Mouse (Mus musculus): ENCODE data around the gene Klrb1f.
"Not testable (repeated sequence)": the region's sequence is repeated elsewhere in the genome, so short reads cannot be mapped to it uniquely, and the experiment has no call there.

Klrb1f gene

DNA sequence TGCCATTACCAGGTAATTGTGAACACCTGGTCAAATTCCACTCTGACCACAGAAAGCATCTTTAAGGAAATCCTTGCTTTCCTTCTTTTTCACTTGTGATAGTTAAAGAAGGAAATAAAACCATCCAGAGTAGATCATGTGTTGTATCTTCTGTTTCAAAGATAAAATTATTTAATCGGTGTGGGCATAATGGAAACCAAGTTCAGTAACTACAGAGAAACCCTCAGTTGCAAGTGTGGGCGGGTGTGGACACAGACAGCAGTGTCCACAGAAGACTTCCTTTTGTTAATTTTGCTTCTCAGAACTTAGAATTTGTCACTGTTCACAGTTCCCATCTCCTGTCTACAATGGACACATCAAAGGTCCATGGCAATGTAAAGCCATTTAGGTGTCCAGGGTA, at the start of gene Klrb1f:
Gene Klrb1f, plus strand, starts transcription at position 301 of the 400 bp plus-strand sequence.
- no peak for DNase-seq (ENCODE audit: low spot score in 2 of 2)

DNA sequence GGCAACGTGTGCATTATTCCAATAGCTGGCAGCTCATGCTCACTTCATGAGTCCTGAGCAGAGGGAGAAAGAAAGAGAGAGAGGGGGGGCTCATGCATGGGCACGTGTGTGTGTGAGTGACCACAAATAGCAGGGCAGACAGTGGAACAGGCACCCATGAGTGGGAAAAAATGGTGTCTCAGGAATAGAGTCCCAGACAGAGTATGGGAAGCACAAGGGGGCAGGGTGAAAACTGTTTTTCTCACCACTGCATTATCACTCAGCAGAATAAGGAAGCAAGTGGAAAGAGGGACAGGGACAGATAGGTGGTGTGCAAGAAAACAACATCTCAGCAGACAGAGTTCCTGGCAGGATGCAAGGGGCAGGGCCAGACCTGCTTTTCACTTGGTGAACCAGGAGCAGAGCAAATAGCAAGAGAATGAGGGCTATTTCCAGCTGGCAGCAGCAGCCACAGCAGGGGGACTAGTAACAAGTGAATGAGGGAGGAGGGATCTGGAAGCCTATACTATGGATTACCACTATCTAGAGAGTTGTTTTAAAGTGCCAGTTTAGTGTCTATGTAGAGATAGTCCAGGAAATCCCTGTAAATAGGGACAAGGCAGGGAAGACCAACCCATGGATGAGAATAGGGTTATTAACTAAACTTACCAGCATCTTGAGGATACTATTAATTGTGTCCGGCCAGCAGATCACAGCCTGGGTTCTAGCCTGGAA, 49.5 kb upstream of the Klrb1f start:
- DNase-seq (ENCODE audit: low spot score in 2 of 2): no peak

DNA sequence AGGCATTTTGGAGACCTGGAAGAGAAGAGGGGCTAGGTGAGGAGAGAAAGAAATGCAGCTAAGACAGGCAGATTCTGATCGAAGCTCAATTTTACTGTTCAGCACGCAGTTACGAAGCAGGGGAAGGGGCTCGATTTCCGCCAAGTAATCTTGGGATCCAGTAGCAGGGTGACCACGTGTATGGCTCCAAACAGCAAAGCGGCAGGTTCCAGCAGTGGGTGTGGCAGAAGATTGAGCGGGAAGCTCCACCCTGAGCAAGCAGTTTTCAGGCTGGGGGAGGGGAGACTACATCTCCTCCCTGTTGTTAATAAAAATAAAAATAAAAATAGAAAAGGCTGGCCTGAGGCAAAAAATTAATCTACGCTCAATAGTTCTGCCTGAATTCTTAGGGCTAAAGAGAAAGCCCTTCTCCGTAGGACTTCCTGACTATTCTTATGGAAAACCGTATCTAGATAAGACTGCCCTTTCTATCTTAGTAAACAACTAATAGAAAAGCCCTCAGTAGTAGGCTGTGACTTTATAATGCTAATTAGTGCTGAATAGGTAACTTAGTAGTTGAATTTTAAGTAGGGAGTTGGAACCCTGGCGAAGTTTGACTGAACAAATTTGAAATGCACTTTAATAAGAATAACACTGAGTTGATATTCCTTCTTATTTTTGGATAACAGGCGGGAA, 48.8 kb upstream of the Klrb1f start:
- no peak for DNase-seq (ENCODE audit: low spot score in 2 of 2)

DNA sequence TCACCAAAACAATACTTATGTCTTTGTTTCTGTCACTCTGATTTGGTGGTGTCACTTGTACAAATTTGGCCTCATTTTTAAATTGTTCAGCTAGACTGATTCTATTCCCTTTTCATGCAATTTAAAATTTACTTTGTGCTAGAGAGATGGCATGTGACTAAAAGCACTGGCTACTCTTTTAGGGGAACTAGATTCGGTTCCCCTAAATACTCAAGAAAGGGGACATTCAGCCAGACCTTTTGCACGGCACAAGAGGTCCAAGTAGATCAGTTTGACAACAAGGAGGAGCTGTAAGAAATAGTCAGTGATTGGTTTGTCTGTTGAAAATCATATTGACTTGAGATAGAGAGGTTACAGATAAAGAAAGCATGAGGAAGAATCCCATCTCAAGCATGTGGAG, 44.3 kb upstream of the Klrb1f start:
- DNase-seq (ENCODE audit: low spot score in 2 of 2): no peak

DNA sequence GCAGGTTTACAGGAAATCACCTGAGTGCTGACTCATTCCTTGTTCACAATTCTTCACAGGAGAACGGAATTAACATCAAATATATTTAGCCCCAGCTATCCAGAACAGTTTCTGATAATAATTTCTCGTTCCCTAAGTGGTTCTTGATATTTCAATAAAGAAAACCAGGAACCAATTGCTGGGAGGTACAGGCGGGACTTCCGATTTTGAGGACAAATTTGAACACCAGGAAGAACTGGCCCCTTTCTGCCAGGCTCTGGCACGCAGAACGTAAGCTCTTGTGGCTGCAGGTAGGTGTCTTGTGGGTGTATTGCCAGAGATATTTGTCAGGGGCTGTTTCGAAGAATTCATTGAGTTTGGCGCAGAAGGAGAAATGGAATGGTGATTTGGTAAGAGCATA, 37.1 kb upstream of the Klrb1f start:
- DNase-seq (ENCODE audit: low spot score in 2 of 2): no peak

DNA sequence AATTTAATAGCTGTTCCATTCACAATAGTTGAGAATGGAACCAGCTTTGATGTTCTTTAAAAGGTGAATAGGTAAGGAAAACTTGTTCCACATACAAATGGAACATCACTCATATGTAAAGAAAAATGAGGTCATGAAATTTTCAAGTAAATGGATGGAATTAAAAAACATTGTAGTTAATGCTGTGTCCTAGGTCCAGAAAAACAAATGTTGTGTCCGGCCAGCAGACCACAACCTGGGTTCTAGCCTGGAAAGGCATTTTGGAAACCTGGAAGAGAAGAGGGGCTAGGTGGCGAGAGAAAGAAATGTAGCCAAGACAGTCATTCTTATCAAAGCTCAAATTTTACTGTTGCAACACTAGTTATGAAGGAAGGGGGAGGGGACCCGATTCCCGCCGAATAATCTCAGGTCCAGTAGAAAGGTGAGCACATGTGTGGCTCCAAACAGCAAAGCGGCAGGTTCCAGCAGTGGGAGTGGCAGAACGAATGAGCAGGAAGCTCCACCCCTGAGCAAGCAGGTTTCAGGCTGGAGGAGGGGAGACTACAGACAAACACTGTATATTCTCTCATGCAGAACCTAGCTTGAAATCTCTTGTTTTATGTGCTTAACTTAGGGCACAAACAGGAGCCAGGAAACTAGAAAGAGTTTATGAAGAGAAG, 35.7 kb upstream of the Klrb1f start:
- not testable (repeated sequence) for DNase-seq (ENCODE audit: low spot score in 2 of 2)

DNA sequence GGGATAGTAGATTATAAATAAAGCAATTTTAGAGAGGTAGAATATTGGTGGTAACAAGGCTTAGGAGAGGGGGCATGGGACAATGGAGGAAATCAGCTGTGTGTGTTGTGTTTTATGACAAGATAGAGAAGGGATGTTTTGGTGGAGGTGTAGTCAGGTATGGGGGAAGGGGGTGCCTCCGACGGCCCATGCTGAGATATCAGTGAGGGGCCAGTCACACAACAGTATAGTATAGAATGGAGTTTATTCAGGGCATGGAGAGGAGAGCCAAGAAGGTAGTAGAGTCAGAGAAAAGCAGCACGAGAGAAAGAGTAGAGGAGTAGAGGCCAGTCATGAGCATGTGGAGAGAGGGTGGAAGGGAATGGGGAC, 35.2 kb upstream of the Klrb1f start:
- DNase-seq (ENCODE audit: low spot score in 2 of 2): no peak

DNA sequence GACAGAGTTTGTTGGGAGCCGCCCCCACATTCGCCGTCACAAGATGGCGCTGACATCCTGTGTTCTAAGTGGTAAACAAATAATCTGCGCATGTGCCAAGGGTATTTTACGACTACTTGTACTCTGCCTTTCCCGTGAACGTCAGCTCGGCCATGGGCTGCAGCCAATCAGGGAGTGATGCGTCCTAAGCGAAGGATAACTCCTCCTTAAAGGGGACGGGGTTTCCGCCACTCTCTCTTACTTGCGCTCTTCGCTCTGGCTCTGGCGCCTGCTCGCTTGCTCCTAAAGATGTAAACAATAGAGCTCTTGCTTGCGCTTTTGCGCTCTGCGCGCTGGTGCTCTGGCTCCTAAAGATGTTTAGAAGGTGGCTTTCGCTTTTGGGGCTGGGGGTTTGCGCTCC, 33.7 kb upstream of the Klrb1f start:
- not testable (repeated sequence) for DNase-seq (ENCODE audit: low spot score in 2 of 2)

DNA sequence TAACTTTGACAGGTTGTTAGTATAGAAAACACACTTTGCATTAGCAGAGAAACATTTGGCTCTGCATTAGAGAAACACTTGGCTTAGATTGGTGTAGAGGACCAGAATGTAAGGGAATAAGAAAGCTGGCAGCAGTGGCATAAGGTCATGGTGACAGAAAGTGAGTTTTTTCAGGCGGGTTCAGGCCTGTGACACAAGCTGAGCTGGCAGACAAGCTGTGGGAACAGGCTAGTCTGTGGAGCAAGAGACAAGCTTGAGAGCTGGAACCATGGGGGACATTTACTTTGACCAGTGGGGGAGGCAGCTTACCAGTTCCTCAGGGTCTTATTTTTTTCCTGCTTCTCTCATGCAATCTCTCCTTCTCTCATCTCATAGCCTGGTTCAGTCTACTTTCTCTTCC, 32.7 kb upstream of the Klrb1f start:
- DNase-seq (ENCODE audit: low spot score in 2 of 2): no peak

DNA sequence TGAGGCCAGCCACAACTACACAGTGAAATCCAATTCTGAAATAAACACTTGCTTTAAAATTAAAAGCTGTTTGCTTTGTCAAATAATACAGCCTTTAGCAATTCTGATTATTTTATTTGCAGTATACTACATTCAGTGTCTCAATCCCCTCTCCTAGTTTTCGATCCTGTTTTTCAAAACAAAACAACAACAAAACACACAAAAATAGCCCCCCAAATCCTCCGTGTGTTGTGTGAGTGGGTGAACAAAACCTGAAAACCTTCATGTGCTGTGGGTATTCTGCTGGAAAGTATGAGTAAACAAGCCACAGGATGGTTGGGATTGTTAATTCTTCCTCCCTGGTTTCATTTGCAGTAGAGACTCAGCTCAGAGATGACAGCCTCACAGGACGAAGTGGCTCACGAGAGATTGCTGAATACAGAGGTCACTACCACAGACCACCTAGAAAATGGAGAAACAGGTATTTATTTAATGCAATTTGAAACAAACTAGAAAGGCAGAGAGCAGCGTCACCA, 31.9 kb upstream of the Klrb1f start:
- DNase-seq (ENCODE audit: low spot score in 2 of 2): no peak

DNA sequence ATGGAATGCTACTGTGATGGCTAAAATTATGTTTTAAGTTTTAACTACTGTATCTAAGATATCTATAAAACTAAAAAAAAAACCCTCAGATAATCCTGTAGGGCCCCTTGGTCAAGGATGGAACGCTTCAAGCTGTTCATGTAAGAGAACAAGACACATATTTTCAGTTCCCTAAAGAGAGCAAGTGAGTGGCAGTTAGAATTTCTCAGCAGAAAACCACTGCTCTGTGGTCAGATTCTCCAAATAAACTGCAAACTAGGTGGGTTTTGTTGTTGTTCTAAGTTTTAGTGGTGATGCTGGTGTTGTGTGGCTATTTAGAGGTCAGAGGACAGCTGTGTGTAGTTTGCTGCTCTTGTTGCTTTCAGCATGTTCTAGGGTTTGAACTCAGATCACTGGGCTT, 31.3 kb upstream of the Klrb1f start:
- DNase-seq (ENCODE audit: low spot score in 2 of 2): no peak

DNA sequence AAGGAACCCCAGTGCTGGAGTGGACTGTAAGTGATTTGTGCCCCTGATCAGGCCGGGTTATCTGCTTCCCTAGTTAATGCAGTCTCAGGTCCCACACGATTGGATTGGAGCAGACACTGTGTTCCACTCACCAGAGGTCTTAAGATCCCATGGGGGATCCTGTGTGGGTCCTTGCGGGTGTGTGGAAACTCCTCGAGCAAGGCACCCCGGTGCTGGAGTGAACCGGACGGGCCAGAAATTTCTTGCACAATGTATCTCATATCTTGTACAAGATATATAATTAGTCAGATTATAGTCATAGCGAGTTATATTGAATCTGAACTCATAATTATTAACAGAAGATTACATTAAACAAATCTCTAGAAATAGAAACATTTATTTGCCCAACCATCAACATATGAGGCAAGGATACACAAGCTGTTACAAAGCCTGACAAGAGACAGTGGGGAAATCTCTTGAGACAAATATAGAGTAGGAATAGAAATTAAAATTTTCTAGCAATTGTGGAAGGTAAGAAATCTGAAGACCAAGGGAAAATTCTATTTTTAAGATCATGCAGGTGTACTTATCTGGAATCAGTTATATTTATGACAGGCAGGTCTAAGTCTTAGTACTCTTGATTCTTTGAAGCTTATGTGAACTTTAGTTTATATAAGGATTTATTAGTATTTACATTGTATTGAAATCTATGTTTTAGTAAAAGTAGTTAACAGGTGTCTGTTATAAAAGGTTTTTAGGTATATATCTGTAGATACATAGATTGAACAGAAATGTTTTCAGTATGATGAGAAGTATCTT, 18.1 kb upstream of the Klrb1f start:
- no peak for DNase-seq (ENCODE audit: low spot score in 2 of 2)

DNA sequence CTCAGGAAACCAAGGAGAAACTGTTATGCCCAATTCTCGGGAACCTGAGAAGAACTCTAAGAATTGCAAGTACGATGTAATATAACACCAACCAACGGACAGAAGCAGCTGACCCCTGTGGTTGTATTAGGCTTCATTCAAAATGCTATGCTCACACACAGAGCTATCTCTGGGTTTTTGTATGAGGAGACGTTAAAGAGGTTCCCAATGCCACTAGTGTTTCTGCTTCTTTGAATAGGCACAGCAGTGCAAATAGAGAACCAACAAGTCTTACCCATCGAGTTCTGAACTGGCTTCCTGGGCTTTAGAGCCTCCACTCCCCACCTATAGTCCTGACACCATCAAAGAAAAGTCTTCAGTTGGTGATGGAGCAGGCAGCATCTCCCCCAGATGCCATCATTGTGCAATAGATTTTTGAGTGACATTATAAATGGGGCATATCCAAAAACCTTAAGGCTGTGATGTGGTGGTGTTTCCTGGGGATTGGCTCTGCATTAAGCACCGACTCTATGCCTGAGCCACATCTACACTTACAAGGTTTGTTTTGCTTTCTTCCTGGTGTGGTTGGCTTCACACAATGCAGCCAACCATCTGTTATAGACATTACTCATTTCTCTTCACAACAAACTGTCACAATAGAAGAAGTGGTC, 15.4 kb upstream of the Klrb1f start:
- no peak for DNase-seq (ENCODE audit: low spot score in 2 of 2)

DNA sequence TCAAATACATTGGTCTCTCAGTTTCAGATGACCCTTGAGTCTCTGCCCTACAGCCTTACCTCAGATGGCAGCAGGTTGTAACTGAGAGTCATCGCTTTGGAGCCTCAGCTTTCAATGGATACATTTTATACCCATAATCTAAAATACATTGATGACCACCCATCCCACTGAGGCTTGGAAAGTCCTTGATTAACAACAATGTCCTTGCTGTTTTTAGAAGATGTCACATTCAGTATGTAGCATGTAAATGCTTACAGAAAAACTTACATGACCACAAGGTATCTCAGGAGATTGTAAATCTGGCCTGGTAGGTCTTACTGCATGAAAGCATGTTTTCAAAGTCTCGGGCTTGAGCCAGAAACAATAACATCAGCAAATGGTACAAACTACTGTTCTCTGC, 14.7 kb upstream of the Klrb1f start:
- DNase-seq (ENCODE audit: low spot score in 2 of 2): no peak

DNA sequence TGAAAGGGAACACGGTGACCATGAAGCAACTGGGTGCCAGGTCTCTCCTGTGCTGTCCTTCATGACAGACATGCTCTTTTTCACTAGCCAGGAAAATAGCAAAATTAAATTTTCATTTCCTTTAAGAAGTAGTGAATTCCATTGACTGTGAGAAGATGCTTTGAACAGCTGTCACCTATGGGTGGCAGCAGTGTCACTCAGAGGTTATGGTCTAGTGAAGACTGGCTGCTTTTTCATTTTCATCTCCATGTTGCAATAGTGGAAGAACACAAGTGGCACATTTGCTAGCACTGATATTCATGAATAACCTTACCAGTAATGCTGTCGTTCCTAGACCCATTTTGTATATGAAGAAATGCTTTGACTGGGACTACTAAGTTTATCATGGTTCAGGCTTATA, 12.3 kb upstream of the Klrb1f start:
- peak; percentile 23 to 42 for DNase-seq (ENCODE audit: low spot score in 2 of 2)

DNA sequence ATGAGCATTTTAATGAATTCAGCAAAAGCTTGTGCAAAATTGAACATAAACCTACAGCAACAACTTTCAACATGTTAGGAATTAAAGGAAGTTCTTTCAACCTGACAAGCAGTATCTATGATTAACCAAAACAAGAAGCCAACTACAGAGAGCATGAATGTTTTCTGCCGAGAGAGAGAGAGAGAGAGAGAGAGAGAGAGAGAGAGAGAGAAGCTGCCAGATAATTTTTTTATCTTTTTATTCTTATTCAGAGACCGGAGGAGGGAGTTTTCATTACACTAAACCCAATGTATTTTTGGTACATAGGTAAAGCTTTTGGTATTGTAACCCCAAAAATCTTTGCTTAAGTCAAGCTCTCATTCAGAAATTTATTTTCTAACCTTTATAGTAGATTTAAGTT, 10.7 kb upstream of the Klrb1f start:
- DNase-seq (ENCODE audit: low spot score in 2 of 2): no peak

DNA sequence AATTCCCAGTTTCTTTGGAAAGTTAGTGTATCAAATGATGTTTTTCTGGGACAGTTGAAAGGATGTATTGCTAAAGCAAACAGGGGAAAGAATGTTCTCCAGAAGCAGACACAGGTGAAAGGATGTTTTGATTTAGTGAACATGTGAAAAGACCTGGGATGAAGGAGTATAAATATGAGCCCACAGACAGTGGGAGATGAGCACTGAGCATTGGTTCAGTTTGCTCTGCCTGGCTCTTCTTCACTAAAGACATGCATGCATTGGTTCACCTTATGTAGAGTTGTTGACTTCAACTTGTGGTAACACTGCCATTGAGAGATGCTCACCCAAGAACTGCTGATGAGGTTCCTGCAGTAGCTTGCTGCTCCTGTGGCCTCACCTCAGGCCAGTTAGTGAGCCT, 9.4 kb upstream of the Klrb1f start:
- no peak for DNase-seq (ENCODE audit: low spot score in 2 of 2)

DNA sequence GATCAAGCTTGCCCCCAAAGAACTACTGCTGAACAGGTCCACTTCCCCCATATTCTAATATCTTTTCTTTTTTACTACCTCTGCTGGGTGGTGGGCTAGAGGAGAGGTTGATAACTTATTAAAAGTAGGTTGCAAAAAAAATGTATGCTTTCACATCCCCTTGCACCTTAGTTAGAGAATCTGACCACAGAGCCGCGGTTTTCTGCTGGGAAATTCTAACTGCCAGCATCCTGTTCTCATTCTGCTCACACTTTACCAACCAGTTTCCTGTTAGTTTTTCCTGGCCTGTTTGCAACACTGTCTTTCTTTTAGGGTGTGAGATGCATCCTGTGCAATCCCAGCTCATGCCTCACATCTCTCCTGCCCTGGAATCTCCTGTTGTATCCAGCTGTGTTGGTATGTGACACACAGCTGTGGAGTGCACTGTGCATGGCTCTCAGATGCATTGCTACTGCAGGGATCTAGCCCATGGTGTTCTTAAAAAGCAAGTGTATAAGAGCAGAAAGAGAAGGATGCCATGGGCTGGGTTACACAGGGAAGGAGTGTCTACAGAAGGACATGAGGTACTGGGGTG, 8.7 kb upstream of the Klrb1f start:
- DNase-seq (ENCODE audit: low spot score in 2 of 2): peak; percentile 59 to 60

DNA sequence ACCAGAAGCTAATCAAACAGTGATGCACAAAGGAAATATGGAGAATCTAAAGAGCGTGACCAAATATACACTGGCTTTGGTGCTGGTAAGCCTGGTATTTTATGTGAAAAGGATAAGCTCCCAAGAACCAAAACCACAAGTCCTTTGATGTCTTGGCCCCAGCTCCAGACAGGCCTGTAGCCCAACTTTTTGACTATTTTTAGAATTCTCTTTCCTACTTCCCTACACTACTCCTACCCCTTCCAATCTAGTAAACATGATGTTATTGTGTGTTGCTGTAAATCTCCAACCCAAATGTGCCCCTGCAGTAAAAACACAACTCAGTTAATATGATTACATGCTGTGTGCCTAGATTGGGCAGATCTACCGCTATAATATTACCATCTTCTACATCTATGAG, 4.2 kb upstream of the Klrb1f start:
- DNase-seq (ENCODE audit: low spot score in 2 of 2): no peak

DNA sequence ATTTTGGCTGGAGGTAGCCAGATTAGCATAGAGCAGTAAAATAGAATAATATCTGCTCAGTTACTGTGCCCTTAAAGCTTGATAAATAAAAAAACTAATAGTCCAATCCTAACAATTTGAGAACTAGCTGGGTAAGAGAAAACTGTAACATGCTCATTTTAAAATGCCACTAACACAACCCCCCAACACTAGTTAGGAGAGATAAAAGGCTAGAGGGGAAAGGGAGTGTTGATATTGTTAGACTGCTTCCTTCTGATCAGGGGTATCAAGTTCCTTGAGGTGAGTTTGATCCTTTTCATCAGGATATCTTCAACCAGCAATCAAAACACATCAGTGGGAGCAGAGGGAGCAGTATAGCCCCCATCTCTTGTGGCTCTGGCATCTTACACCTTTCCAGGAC, 3.2 kb upstream of the Klrb1f start:
- DNase-seq (ENCODE audit: low spot score in 2 of 2): no peak

DNA sequence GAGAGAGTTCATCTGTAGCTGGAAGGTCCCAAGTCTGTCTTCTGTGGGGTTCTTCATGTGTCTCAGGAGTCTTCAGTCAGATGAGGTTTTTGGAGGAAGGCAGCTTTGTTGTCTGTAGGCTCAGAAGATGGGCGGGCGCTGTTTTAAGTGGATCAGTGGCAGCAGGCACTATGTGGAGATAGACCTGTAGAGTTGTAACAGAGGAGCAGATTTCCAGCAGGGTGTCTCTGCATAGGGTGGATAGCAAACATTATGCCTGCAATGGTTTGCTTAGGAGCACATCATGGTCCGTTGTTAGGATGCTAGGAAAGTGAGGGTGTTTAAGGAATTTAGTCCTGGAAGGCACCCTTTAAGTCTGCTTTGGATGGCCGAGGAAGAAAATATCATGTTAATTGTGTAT, 2.7 kb downstream of the Klrb1f start:
- no peak for DNase-seq (ENCODE audit: low spot score in 2 of 2)
